Mouse (Mus musculus) thymus, postnatal 10 days (tissue): ENCODE results near the gene Ubr4.
A peak's percentile ranks its signal among the peaks of the same experiment; 100 is the strongest.

Experiments used
- DNase-seq, 2 experiments: peaks; one replicate each; pipeline ENCODE4 v3.0.0; 2021; ENCODE audit warnings: low spot score in 2 of 2

The Ubr4 gene

GRCm38 (mm10) chr4:139351931-139352711 is at the start of gene Ubr4, which contains the start of the genes Mrto4 and Emc1:
Gene Ubr4, plus strand, starts transcription at chr4:139352609.
Gene Mrto4, minus strand, starts transcription at chr4:139352576.
Gene Emc1, plus strand, starts transcription at chr4:139352587.
- DNase-seq = peak; percentile 65 to 71

- DNase-seq = no peak
Measured at GRCm38 (mm10) chr4:139305521-139305920, 46.9 kb upstream of the Ubr4 start.

GRCm38 (mm10) chr4:139307916-139308315 is 44.5 kb upstream of the Ubr4 start:
- no peak for DNase-seq

- no peak for DNase-seq
Measured at GRCm38 (mm10) chr4:139309651-139310050, 42.8 kb upstream of the Ubr4 start.

GRCm38 (mm10) chr4:139310171-139310898 is 42.1 kb upstream of the Ubr4 start, which contains the start of the genes Pqlc2 and Akr7a5:
Gene Pqlc2, minus strand, starts transcription at chr4:139310708.
Gene Akr7a5, plus strand, starts transcription at chr4:139310744.
- DNase-seq = peak; percentile 92 to 98

GRCm38 (mm10) chr4:139310899-139311701 is 41.3 kb upstream of the Ubr4 start:
- DNase-seq = no peak

GRCm38 (mm10) chr4:139311707-139312106 is 40.7 kb upstream of the Ubr4 start:
- no peak for DNase-seq

- peak in 1 of 2 experiments; percentile 61 for DNase-seq
Measured at GRCm38 (mm10) chr4:139312632-139313031, 39.8 kb upstream of the Ubr4 start.

- no peak for DNase-seq
Measured at GRCm38 (mm10) chr4:139318449-139318848, 34.0 kb upstream of the Ubr4 start.

- DNase-seq = no peak
Measured at GRCm38 (mm10) chr4:139319740-139320139, 32.7 kb upstream of the Ubr4 start.

GRCm38 (mm10) chr4:139330605-139331004 is 21.8 kb upstream of the Ubr4 start:
- DNase-seq = peak; percentile 78 to 83

GRCm38 (mm10) chr4:139334631-139335295 is 17.6 kb upstream of the Ubr4 start:
- no peak for DNase-seq

- no peak for DNase-seq
Measured at GRCm38 (mm10) chr4:139335507-139335906, 16.9 kb upstream of the Ubr4 start.

GRCm38 (mm10) chr4:139336822-139337483 is 15.5 kb upstream of the Ubr4 start:
- DNase-seq = peak; percentile 60 to 84

GRCm38 (mm10) chr4:139338145-139338544 is 14.3 kb upstream of the Ubr4 start:
- no peak for DNase-seq

GRCm38 (mm10) chr4:139340835-139341234 is 11.6 kb upstream of the Ubr4 start:
- no peak for DNase-seq

GRCm38 (mm10) chr4:139341556-139342233 is 10.7 kb upstream of the Ubr4 start:
- no peak for DNase-seq

- no peak for DNase-seq
Measured at GRCm38 (mm10) chr4:139343718-139344117, 8.7 kb upstream of the Ubr4 start.

- DNase-seq = no peak
Measured at GRCm38 (mm10) chr4:139345416-139346019, 6.9 kb upstream of the Ubr4 start.

- DNase-seq = no peak
Measured at GRCm38 (mm10) chr4:139352832-139353231, 423 bp downstream of the Ubr4 start.
